Mouse (Mus musculus) stomach, postnatal 0 days (tissue): ENCODE measurements around the gene Atp10a.
A peak's percentile ranks its signal among the peaks of the same experiment; 100 is the strongest.

Experiments
- CTCF ChIP-seq: IDR thresholded peaks from 2 replicates; pipeline ENCODE4 v1.5.1; 2016; ENCODE audit warnings: antibody characterized with exemption, low read depth, mild to moderate bottlenecking, moderate library complexity
- EP300 ChIP-seq: optimal IDR thresholded peaks from 2 replicates; pipeline ENCODE3; 2016; ENCODE audit warnings: antibody characterized with exemption

DNA sequence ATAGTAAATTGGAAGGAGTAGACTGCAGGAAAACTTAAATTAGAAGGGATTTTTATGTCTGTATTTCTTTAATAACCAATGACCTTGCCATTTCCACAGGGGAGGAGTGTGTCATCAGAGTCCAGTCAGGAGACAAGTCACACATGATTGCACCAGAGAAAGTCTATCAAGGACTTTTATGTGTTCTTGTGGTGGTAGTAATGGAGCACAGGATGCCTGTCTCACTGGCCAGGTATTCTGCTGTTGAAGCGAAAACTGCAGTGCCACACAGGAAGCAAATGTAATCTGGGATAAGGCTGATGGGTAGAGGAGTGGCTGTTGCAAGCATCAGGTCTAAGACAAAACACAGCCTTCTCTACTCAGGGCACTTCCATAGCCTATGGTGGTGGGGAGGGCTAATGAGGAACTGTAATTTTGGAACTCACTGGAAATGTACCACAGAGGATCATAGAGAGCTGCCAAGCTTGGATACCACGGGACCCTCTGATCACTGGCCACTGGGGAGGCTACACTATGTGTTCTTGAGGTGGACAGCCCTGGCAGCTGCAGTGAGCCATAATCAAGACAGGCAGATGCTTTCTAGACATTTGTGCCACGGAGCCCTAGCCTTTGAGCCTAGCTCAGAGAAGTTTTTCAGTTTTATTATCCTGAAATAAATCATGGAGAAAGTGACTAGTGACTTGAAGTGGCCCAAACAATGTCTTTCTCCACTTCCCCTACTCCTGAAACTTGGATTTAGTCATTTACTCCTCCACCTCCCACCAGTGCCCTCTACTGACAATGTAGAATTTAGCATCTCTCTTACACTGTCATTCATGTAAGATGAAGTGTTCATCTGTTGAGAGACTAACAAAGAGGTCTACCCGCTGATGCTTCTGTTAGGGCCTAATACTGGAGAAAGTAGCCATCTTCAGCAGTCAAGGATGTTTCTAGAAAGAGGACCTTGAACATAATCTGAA, 87.7 kb downstream of the Atp10a start:
- TF ChIP-seq CTCF = peak; percentile 68
- no peak for TF ChIP-seq EP300
